Mouse (Mus musculus) lung, embryonic 16.5 days (tissue): ENCODE results near the gene Epas1. TPM values are rescaled to one million over a fixed set of nuclear protein-coding genes. Genes with fewer than 3 reads are reported as not detected.

Experiments
- ATAC-seq: fragments of 200-750 bp; cut with Nextera tagmentation; 2 replicates; pipeline ENCODE4 v1.8.0; 2017; ENCODE audit warnings: low read depth, mild to moderate bottlenecking, moderate library complexity
- H3K27ac ChIP-seq: fragments of 300-500 bp; sonication (generic); 2 replicates; pipeline ENCODE4 v1.5.1; 2014; ENCODE audit warnings: mild to moderate bottlenecking, control low read depth, low read length
- H3K27me3 ChIP-seq: fragments of 300-500 bp; sonication (generic); 2 replicates; pipeline ENCODE4 v1.6.1; 2014; ENCODE audit warnings: low read depth, low read length, mixed read lengths; ENCODE audit not compliant: control insufficient read depth, insufficient read depth
- H3K36me3 ChIP-seq: fragments of 300-500 bp; sonication (generic); 2 replicates; pipeline ENCODE4 v1.6.1; 2014; ENCODE audit warnings: low read length; ENCODE audit not compliant: control insufficient read depth, insufficient read depth
- H3K4me1 ChIP-seq: fragments of 300-500 bp; sonication (generic); replicated peaks from 2 replicates; pipeline ENCODE4 v1.6.1; 2014; ENCODE audit warnings: low read length, mixed read lengths; ENCODE audit not compliant: control insufficient read depth, insufficient read depth
- H3K4me2 ChIP-seq: fragments of 300-500 bp; sonication (generic); 2 replicates; pipeline ENCODE4 v1.6.1; 2014; ENCODE audit warnings: low read depth, low read length, control low read depth
- H3K4me3 ChIP-seq: fragments of 300-500 bp; sonication (generic); 2 replicates; pipeline ENCODE4 v1.5.1; 2014; ENCODE audit warnings: mild to moderate bottlenecking, low read length, control low read depth
- H3K9ac ChIP-seq: fragments of 300-500 bp; sonication (generic); 2 replicates; pipeline ENCODE4 v1.6.1; 2014; ENCODE audit warnings: low read length, control low read depth
- H3K9me3 ChIP-seq: fragments of 300-500 bp; sonication (generic); 2 replicates; pipeline ENCODE4 v1.6.1; 2016; ENCODE audit warnings: low read length; ENCODE audit not compliant: control insufficient read depth
- WGBS: fragments of 180-500 bp; shearing (Covaris S2); extraction: QIAGEN DNeasy Blood & Tissue Kit; methylation state at CpG from one replicate; pipeline ENCODE4 v1.1.7; 2014; 5-methylcytosine and 5-hydroxymethylcytosine counted together
- polyA plus RNA-seq: library from polyadenylated mRNA; unstranded; fragments of >200 nt; fragmentation: Nextera tagmentation; extraction: Ambion mirVana; gene quantifications from 2 replicates; pipeline ENCODE4 v1.2.1, GENCODE M21; 2015

The Epas1 gene
- polyA plus RNA-seq, 1 experiment from 2014 or later: 14.5 TPM

DNA sequence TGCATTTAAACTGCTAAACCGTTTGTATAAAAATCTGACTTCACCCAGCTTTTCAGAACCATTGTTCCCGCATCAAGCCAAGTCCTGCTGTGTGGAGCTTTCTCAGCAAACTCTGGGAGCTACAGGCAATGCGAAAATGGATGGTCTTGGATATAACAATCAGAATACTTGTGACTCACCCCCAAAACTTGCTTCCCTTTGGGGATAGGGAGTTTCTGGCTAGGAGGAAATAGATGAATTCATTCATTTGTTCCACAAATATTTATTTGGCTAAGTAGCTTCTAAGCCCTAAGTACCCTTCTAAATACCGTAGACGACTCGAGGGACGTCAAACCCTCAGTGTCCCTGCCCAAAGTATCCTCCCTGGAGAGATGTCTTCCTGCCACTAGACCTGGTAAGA is 27.0 kb upstream of the Epas1 start:
- no peak for ATAC-seq
- no peaks in the 10 kb centered on the region for H3K9me3 ChIP-seq
- H3K4me1 ChIP-seq: no peaks in the 10 kb centered on the region
- no peak overlapping the region for H3K9ac ChIP-seq
- H3K27me3 ChIP-seq: no peaks in the 10 kb centered on the region
- no peak overlapping the region for H3K4me3 ChIP-seq
- no peak overlapping the region for H3K27ac ChIP-seq
- no peak overlapping the region for H3K4me2 ChIP-seq
- 64% methylated on average over 7 of the region's 7 CpGs for WGBS
- H3K36me3 ChIP-seq: no peaks in the 10 kb centered on the region

DNA sequence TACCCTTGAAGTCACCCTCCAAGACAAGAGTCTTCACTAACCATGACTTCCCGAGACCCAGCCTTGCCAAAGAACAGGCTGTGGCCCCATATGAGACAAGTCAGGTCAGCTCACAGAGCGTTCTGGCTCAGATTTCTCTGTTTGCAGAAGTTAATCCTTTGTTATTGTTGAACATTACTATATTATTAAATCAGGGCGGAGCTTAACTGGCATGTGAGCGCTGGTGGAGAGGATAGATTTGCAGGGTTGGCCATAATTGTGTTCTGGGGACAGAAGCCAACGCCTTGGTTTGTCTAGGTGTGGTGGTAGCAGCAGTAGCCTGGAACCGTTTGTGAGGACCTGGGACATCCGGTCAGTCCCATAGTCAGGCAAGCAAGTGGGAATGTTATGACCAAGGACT is 26.5 kb upstream of the Epas1 start:
- ATAC-seq: no peak
- no peaks in the 10 kb centered on the region for H3K36me3 ChIP-seq
- no peak overlapping the region for H3K4me2 ChIP-seq
- H3K27ac ChIP-seq: no peak overlapping the region
- H3K4me1 ChIP-seq: peaks cover 3% of the 10 kb centered on the region
- no peaks in the 10 kb centered on the region for H3K27me3 ChIP-seq
- WGBS: 75% methylated on average over 7 of the region's 7 CpGs
- no peak overlapping the region for H3K9ac ChIP-seq
- no peaks in the 10 kb centered on the region for H3K9me3 ChIP-seq
- no peak overlapping the region for H3K4me3 ChIP-seq

DNA sequence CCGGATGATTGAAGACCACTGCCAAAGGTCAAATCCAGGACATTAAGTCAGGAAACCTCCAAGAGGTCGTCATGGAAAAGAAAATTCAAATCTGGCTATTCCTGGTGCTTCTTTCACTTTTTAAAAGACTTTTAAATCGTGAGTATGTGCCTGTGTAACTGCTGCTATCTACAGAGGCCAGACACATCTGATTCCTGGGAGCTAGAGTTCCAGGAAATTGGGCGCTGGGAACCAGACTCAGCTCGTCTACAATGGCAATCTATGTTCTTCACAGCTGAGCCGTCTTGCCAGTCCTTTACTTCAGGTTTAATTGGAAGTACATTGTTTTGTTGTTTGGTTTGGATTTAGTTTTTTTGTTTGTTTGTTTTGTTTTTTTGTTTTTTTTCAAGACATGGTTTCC is 22.2 kb upstream of the Epas1 start:
- Histone ChIP-seq H3K27ac (no peak overlapping the region), H3K4me2 (no peak overlapping the region), H3K4me3 (no peak overlapping the region), H3K9me3 (no peaks in the 10 kb centered on the region), H3K36me3 (no peaks in the 10 kb centered on the region), H3K4me1 (peaks cover 3% of the 10 kb centered on the region), H3K9ac (no peak overlapping the region), H3K27me3 (no peaks in the 10 kb centered on the region)
- 77% methylated on average over 6 of the region's 6 CpGs for WGBS
- ATAC-seq: no peak

DNA sequence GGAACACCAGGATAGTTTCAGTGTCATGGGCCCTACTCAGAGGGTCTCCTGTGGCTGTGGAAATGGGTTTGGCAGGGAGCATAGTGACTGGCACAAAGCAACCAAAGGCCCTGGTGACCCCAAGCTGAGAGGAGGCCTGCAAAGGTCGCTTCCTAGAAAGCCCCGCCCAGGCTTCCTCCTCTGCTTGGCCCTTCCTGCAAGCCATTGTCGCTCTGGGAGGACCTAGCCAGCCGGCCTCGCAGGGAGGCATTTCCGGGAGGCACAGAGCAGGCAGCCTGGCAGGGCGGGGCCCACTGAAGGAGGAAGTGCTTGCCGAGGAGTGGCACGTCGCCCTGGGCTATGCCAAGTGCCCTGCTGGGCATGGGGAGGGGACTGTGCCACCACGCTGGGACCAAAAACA is 21.5 kb upstream of the Epas1 start:
- peak overlapping the region; percentile 39 for H3K4me2 ChIP-seq
- peak overlapping the region; percentile 39; the same call in 1 of the 2 replicates for H3K9ac ChIP-seq
- H3K27me3 ChIP-seq: no peaks in the 10 kb centered on the region
- peak overlapping the region; percentile 56 for H3K27ac ChIP-seq
- ATAC-seq: peak; percentile 98
- H3K9me3 ChIP-seq: no peaks in the 10 kb centered on the region
- peaks cover 3% of the 10 kb centered on the region for H3K4me1 ChIP-seq
- H3K4me3 ChIP-seq: no peak overlapping the region
- no peaks in the 10 kb centered on the region for H3K36me3 ChIP-seq
- WGBS: 5% methylated on average over 11 of the region's 11 CpGs

DNA sequence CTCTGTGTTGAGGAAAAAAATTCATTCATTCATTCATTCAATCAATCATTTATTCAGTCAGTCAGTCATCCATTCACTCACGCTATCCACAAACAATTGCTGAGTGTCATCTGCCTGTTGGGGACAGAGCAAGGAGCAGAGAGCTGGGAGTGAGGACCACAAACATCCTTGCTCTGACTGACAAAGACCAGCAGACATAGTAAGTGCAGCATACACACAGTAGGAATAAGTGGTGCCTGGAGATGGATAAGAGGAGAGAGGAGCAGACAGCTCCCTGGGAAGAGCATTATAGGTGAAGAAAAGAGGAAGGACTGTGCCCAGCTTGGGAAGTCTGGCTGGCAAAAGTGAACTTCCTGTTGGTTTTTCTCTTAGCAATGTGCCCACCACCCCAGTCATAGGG is 21.0 kb upstream of the Epas1 start:
- peak; percentile 10; the same call in 1 of the 2 replicates for ATAC-seq
- Histone ChIP-seq H3K4me3 (no peak overlapping the region), H3K4me1 (peaks cover 3% of the 10 kb centered on the region), H3K9ac (no peak overlapping the region), H3K27ac (peak overlapping the region; percentile 28; the same call in 1 of the 2 replicates), H3K27me3 (no peaks in the 10 kb centered on the region), H3K36me3 (no peaks in the 10 kb centered on the region), H3K4me2 (peak overlapping the region; percentile 39), H3K9me3 (no peaks in the 10 kb centered on the region)
- WGBS: 74% methylated on average over 1 of the region's 1 CpGs

DNA sequence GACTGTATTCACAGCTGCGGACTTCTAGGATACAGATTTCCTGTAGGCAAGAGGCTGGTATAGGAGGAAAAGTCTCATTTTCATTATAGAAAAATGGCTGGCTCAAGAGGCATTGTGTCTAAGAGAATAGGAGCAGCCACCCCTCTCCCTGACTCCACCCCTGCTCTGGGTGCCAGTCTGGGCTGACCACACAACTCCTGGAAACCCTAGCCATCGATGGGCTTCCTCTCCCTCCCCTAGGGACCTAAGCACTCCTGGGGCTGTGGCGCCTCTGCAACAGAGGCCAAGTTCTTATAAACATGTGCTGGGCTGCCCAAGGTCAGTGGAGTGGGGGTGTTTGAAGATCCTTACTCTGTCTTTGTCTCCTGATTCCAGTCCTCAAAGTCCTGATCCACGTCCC is 19.9 kb upstream of the Epas1 start:
- Histone ChIP-seq H3K4me1 (peaks cover 3% of the 10 kb centered on the region), H3K27me3 (no peaks in the 10 kb centered on the region), H3K9ac (no peak overlapping the region), H3K36me3 (no peaks in the 10 kb centered on the region), H3K4me2 (no peak overlapping the region), H3K4me3 (no peak overlapping the region), H3K9me3 (no peaks in the 10 kb centered on the region), H3K27ac (peak overlapping the region; percentile 58; the same call in 1 of the 2 replicates)
- 53% methylated on average over 4 of the region's 4 CpGs for WGBS
- ATAC-seq: peak; percentile 55

DNA sequence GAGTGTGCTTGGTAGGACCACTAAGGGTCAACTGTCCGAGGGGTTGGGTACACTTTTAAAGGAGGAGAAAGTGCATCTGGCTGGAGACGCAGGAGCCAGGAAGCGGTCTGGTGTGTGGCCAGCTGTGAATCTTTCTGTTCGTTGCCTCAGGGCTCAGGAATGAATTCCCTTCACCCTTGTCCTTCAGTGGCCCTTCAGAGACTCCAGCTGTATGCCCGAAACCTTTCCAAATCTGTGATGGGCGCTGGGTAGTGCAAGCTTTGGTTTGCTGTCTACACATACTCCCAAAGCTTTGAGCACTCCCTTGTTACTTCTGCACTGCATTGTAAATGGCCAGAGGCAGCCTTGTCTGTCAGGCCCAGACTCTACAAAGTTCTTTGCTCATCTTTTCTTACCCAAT is 15.0 kb upstream of the Epas1 start:
- WGBS: 76% methylated on average over 6 of the region's 6 CpGs
- no peaks in the 10 kb centered on the region for H3K9me3 ChIP-seq

DNA sequence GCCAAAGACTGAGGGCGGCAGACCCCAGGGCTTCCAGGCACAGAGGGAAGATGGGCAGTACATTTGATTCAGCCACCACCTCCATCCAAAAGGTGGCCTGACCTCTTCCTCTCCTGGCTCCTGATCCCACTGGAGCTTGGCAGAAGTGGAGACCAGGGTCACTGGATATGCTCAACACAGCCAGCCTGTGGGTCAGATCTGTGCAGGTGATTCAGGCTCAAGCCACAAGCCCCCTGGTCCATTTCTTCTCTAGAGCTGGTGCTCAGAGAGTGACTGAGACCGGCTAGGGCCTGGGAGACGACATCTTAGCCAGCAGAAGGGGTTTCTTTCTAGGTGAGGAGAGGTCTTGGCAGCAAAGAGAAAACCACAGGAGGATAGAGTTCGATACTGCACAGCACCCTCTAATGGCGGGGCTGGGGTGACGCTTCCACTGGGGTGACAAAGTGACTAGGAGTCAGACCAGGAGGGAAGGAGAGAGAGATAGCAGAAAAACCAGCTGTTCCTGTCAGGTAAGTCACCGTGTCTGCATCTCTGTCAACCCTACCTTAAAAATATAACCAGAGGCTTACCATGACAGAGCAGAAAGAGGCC is 10.1 kb upstream of the Epas1 start:
- Histone ChIP-seq H3K36me3 (no peaks in the 10 kb centered on the region), H3K9me3 (no peaks in the 10 kb centered on the region), H3K27ac (no peak overlapping the region), H3K9ac (no peak overlapping the region), H3K4me1 (no peaks in the 10 kb centered on the region), H3K4me3 (no peak overlapping the region), H3K4me2 (no peak overlapping the region), H3K27me3 (no peaks in the 10 kb centered on the region)
- WGBS: 83% methylated on average over 7 of the region's 7 CpGs
- ATAC-seq: no peak

More for the DNA sequence above, 15.0 kb upstream of the Epas1 start:
- Histone ChIP-seq H3K27me3 (no peaks in the 10 kb centered on the region), H3K36me3 (no peaks in the 10 kb centered on the region), H3K9ac (no peak overlapping the region), H3K4me3 (no peak overlapping the region), H3K27ac (no peak overlapping the region), H3K4me2 (no peak overlapping the region), H3K4me1 (no peaks in the 10 kb centered on the region)
- ATAC-seq: no peak

DNA sequence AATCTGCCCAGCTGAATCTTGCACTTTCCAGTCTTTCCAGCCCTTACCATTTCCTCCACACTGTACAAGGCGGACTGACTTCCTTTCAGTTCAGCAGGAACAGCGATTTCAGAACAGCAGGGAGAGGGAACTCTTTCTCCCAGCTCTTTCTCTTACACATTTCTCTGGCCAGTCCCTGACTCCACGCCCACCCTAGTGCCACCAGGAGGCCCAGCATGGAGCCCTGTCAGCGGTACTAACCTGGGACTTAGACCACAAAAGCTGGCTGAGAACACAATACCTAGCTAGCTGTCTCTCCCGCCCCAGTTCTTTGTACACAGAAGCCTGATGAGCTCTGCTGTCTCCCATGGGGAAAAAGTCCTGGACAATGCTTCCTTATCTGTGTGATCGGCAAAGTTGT is 8.6 kb upstream of the Epas1 start:
- H3K4me1 ChIP-seq: no peaks in the 10 kb centered on the region
- 36% methylated on average over 6 of the region's 6 CpGs for WGBS
- H3K9ac ChIP-seq: peak overlapping the region; percentile 21; the same call in 1 of the 2 replicates
- H3K9me3 ChIP-seq: no peaks in the 10 kb centered on the region
- no peak overlapping the region for H3K27ac ChIP-seq
- no peak overlapping the region for H3K4me2 ChIP-seq
- no peaks in the 10 kb centered on the region for H3K36me3 ChIP-seq
- no peak overlapping the region for H3K4me3 ChIP-seq
- 0 out of 2 replicates have a peak, but pooled peaks have one; percentile 12 for ATAC-seq
- no peaks in the 10 kb centered on the region for H3K27me3 ChIP-seq
